Mouse (Mus musculus): ENCODE measurements around the gene Lpar2. TPM values are rescaled to one million over a fixed set of nuclear protein-coding genes. Genes with fewer than 3 reads are reported as not detected.

The Lpar2 gene
- polyA plus RNA-seq, 1 experiment from 2014 or later = 0.92 TPM

DNA sequence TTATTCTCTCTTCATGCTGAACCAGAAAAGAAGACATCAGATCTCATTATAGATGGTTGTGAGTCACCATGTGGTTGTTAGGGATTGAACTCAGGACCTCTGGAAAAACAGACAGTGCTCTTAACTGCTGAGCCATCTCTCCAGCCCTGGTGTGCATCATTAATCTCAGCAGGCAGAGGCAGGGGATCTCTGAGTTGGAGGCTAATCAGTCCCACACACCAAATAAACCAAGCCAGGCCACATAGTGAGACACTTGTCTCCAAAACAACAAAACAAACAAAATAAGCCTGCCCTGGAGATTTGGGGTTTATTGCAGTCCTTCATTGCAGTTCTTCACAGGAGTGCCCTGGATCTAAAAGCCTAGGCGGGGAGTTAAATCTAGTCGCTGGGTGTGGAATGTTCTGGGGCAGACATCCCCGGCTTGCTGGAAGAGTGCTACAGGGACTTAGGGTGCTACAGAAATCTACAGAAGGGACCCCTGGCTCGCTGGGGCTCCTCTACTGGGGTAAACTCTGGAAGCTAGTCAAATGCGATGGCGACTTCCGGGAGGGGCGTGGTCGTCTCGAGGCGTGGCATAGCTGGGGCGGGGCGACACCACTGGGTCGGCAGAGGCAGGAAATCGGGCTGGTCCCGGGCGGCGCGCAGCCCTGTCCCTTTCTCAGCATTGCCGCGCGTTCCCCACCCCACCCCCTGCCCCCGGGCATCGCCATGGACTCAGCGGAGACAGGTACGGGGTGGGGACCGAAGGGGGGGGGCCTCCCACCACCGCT, 13.9 kb upstream of the Lpar2 start, which contains the start of gene Gmip:
Gene Gmip (plus strand): TSS at position 586 of the 770 bp plus-strand sequence.
- ATAC-seq (ENCODE audit: insufficient number of reproducible peaks, insufficient read depth, low FRiP score, low TSS enrichment) = peak; percentile 53
- Histone ChIP-seq H3K4me2 (replicated peaks) (peak within 1 kb of the TSS; percentile 91), H3K36me3 (peaks cover 52% of the 10 kb centered on the region), H3K27me3 (no peaks in the 10 kb centered on the region), H3K9ac (peak within 1 kb of the TSS; percentile 44), H3K4me1 (peaks cover 7% of the 10 kb centered on the region; the same call in 1 of the 2 replicates), H3K9me3 (no peaks in the 10 kb centered on the region), H3K4me3 (peak within 1 kb of the TSS; percentile 50), H3K27ac (0 out of 2 replicates have a peak within 1 kb of the TSS, but pooled peaks have one; percentile 37)
- WGBS = 7% methylated on average over 28 of the region's 28 CpGs

DNA sequence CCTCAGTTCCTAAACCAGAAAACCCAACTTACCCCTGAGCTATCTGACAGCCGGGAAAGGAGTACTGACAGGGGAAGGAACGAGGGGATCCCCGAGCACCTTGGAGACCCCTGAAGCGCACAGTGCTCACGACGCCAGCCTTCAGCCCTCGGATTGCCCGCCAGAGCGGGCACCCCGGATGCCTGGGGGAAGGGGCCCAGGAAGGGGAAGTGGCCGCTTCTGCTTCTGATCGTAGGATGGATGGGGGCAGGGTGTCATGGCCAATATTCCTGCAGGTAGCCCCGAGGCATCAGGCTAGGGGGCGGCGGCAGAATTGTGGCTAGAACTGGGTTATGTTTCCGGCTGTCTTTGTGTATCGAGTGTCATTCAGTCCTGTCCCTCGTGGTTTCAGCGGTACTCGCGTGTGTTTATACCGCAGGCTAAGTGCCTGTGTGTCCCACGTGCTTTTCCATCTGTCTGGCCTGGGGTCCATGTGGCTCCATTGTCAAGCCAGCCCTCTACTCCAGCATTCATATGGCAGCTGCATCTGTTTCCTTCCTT, 13.3 kb upstream of the Lpar2 start:
- H3K27me3 ChIP-seq = no peaks in the 10 kb centered on the region
- under 1% methylated on average over 23 of the region's 23 CpGs for WGBS
- H3K4me3 ChIP-seq = peak overlapping the region; percentile 50
- H3K9me3 ChIP-seq = no peaks in the 10 kb centered on the region
- 0 out of 2 replicates have a peak overlapping the region, but pooled peaks have one; percentile 37 for H3K27ac ChIP-seq
- 0 out of 2 replicates have a peak, but pooled peaks have one; percentile 19 for ATAC-seq (ENCODE audit: insufficient number of reproducible peaks, insufficient read depth, low FRiP score, low TSS enrichment)
- H3K9ac ChIP-seq = peak overlapping the region; percentile 44
- peaks cover 7% of the 10 kb centered on the region; the same call in 1 of the 2 replicates for H3K4me1 ChIP-seq
- H3K4me2 ChIP-seq (replicated peaks) = peak overlapping the region; percentile 91
- peaks cover 51% of the 10 kb centered on the region for H3K36me3 ChIP-seq

DNA sequence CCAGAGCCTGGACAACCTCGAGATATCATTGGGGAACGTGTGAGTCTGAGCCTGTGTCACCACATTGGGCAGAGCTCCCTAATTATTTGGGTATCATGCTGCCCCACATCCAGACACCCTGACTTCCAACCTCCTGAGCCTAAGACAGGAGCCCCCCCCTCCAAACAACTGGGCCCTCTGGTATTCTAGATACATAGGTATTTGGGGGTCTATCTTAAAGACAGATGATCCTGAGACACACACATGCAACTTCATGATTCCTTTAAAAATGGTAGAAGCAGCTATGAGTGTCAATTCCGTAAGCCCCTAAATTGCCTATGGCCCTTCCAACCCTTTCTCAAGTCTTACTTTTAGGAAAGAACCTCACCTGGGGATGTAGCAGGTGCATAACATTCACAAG, 12.4 kb upstream of the Lpar2 start:
- no peak overlapping the region for H3K4me3 ChIP-seq

DNA sequence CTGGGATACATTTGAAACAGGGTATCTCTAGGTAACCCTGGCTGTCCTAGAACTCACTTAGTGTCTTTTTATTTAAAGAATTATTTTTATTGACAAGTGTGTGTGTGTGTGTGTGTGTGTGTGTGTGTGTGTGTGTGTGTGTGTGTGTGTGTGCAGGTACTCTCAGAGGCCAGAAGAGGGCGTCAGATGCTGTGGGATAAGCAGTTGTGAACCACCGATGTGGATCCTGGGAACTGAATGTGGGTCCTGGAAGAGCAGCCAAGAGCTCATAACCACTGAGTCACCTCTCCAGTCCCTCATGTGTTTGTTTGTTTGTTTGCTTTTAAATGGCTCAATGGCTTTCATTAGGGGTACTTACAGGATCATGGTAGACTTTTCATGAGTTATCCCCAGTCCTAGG, 7.3 kb upstream of the Lpar2 start:
- no peaks in the 10 kb centered on the region for H3K27me3 ChIP-seq
- no peaks in the 10 kb centered on the region for H3K9me3 ChIP-seq
- no peak overlapping the region for H3K27ac ChIP-seq
- no peak overlapping the region for H3K4me3 ChIP-seq
- H3K4me1 ChIP-seq = no peaks in the 10 kb centered on the region
- H3K4me2 ChIP-seq (replicated peaks) = no peak overlapping the region
- ATAC-seq (ENCODE audit: insufficient number of reproducible peaks, insufficient read depth, low FRiP score, low TSS enrichment) = no peak
- peaks cover 39% of the 10 kb centered on the region for H3K36me3 ChIP-seq
- H3K9ac ChIP-seq = no peak overlapping the region
- WGBS = 71% methylated on average over 2 of the region's 2 CpGs

More for the DNA sequence above, 12.4 kb upstream of the Lpar2 start:
- Histone ChIP-seq H3K9me3 (no peaks in the 10 kb centered on the region), H3K27ac (no peak overlapping the region), H3K4me1 (peaks cover 7% of the 10 kb centered on the region; the same call in 1 of the 2 replicates), H3K36me3 (peaks cover 52% of the 10 kb centered on the region), H3K27me3 (no peaks in the 10 kb centered on the region), H3K9ac (no peak overlapping the region), H3K4me2 (replicated peaks) (peak overlapping the region; percentile 91)
- 60% methylated on average over 3 of the region's 3 CpGs for WGBS
- no peak for ATAC-seq (ENCODE audit: insufficient number of reproducible peaks, insufficient read depth, low FRiP score, low TSS enrichment)

DNA sequence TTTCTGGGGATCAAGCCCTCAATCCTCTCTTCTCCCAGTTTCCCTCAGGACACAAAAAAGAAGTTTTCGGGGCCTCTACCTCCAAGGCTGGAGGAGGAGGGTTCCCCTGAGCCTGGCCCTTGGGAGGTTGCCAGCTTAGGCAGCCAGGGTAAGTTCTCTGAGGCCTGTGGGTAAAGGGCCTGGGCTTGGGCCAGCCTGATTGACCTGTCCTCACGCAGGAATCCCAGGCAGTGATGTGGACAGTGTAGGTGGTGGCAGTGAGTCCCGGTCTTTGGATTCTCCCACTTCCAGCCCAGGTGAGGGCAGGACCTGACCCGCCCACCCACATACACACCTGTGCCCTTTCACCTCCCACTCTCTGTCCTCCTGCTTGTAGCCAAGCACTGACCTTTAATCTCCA, 6.8 kb upstream of the Lpar2 start:
- H3K27ac ChIP-seq = no peak overlapping the region
- H3K36me3 ChIP-seq = peaks cover 39% of the 10 kb centered on the region
- H3K4me3 ChIP-seq = no peak overlapping the region
- ATAC-seq (ENCODE audit: insufficient number of reproducible peaks, insufficient read depth, low FRiP score, low TSS enrichment) = no peak
- H3K9ac ChIP-seq = no peak overlapping the region
- H3K27me3 ChIP-seq = no peaks in the 10 kb centered on the region
- 94% methylated on average over 4 of the region's 4 CpGs for WGBS
- no peaks in the 10 kb centered on the region for H3K4me1 ChIP-seq
- no peaks in the 10 kb centered on the region for H3K9me3 ChIP-seq
- no peak overlapping the region for H3K4me2 ChIP-seq (replicated peaks)

DNA sequence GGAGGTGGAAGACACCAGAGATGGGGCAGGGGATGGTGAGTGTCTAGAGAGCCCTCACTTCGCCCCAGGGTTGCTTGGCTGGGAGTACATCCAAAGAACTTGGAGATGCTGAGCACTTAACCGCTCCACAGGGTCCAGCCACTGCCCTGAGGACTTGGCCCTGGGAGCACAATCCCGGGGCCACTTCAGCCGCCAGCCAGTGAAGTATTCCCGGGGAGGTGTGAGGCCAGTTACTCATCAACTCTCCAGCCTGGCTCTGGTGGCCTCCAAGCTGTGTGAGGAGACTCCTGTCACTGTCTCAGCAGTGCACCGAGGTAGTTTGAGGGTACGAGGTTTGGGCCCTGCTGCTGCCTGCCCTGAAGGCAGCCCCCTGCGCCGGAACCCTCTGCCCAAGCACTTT, 1.8 kb upstream of the Lpar2 start:
- Histone ChIP-seq H3K4me1 (peaks cover 24% of the 10 kb centered on the region), H3K9ac (no peak overlapping the region), H3K27me3 (no peaks in the 10 kb centered on the region), H3K27ac (no peak overlapping the region), H3K9me3 (no peaks in the 10 kb centered on the region), H3K4me2 (replicated peaks) (no peak overlapping the region), H3K4me3 (no peak overlapping the region), H3K36me3 (peaks cover 24% of the 10 kb centered on the region)
- WGBS = 86% methylated on average over 9 of the region's 9 CpGs
- ATAC-seq (ENCODE audit: insufficient number of reproducible peaks, insufficient read depth, low FRiP score, low TSS enrichment) = no peak

DNA sequence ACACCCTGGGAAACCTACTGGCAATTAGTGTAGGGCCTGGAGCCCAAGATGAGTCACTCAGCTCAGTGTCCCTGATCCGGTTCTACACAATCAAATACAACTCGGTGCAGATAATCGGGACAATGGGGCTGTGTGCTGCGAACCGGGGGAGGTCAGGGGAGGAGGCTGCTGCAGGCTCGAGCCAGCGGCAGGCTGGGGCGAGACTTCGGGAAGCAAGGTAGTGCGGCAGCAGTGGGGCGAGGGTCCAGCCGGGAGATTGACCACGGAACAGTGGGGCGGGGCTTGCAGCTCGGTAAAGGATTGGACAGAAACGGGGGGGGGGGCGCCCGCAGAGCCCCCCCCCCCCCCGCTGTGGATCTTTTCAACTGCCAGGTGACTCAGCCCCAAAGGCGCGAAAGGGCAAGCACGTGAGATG, 251 bp upstream of the Lpar2 start:
- ATAC-seq (ENCODE audit: insufficient number of reproducible peaks, insufficient read depth, low FRiP score, low TSS enrichment) = peak; percentile 44
- H3K27ac ChIP-seq = 0 out of 2 replicates have a peak overlapping the region, but pooled peaks have one; percentile 77
- peak overlapping the region; percentile 64 for H3K4me3 ChIP-seq
- H3K4me2 ChIP-seq (replicated peaks) = peak overlapping the region; percentile 79
- H3K36me3 ChIP-seq = peaks cover 25% of the 10 kb centered on the region
- H3K9ac ChIP-seq = peak overlapping the region; percentile 68
- 2% methylated on average over 15 of the region's 22 CpGs for WGBS
- no peaks in the 10 kb centered on the region for H3K27me3 ChIP-seq
- no peaks in the 10 kb centered on the region for H3K9me3 ChIP-seq
- peaks cover 24% of the 10 kb centered on the region for H3K4me1 ChIP-seq

DNA sequence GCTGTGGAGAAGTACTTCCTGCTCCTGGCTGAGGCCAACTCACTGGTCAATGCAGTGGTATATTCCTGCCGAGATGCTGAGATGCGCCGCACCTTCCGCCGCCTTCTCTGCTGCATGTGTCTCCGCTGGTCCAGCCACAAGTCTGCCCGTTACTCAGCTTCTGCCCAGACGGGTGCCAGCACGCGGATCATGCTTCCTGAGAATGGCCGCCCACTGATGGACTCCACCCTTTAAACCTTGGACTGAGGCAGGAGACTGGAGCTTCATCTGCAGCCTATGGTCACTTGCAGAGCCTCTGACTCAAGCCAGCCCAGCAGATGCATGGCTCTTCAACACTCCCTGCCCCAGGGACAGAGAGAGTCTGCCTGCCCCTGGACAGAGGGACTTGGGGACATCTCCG, 4.1 kb downstream of the Lpar2 start:
- no peak for ATAC-seq (ENCODE audit: insufficient number of reproducible peaks, insufficient read depth, low FRiP score, low TSS enrichment)
- H3K27me3 ChIP-seq = no peaks in the 10 kb centered on the region
- H3K36me3 ChIP-seq = peaks cover 32% of the 10 kb centered on the region; the same call in 1 of the 2 replicates
- H3K4me1 ChIP-seq = peaks cover 24% of the 10 kb centered on the region
- no peak overlapping the region for H3K4me2 ChIP-seq (replicated peaks)
- WGBS = 94% methylated on average over 12 of the region's 12 CpGs
- no peaks in the 10 kb centered on the region for H3K9me3 ChIP-seq
- H3K27ac ChIP-seq = no peak overlapping the region
- no peak overlapping the region for H3K9ac ChIP-seq
- H3K4me3 ChIP-seq = no peak overlapping the region

DNA sequence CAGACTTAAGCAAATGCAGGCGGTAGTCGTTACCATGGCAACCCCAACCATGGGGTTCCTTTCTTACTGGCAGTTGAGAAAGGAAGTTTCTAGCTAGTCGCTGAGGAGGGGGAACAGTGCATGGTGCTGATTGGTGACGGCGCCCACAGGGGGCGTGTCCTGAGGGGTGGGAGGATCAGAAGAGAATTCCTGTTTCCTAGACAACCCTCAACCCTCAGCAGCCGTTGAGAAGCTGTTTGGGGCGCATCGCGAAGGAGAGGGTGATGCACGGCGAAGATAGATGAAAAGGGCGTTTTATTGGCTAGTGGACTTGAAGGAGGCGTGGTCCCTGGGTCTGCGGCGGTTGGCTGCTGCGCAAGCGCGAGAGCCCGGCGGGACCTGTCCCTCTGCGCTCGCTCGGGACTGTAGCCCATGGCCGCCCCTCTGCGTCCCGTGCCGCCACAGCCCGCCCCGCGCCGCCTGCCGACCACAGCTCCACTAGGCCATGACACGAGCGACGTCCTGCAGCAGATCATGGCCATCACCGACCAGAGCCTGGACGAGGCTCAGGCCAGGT, 10.1 kb downstream of the Lpar2 start, which contains the start of gene Pbx4:
Gene Pbx4 (plus strand): TSS at position 194 of the 556 bp plus-strand sequence.
- under 1% methylated on average over 38 of the region's 38 CpGs for WGBS
- Histone ChIP-seq H3K4me2 (replicated peaks) (peak within 1 kb of the TSS; percentile 92), H3K4me3 (peak within 1 kb of the TSS; percentile 66), H3K27ac (peak within 1 kb of the TSS; percentile 61; the same call in 1 of the 2 replicates), H3K4me1 (peaks cover 5% of the 10 kb centered on the region; the same call in 1 of the 2 replicates), H3K27me3 (no peaks in the 10 kb centered on the region), H3K9me3 (no peaks in the 10 kb centered on the region), H3K36me3 (peaks cover 22% of the 10 kb centered on the region; the same call in 1 of the 2 replicates), H3K9ac (peak within 1 kb of the TSS; percentile 46; the same call in 1 of the 2 replicates)
- peak; percentile 97 for ATAC-seq (ENCODE audit: insufficient number of reproducible peaks, insufficient read depth, low FRiP score, low TSS enrichment)

DNA sequence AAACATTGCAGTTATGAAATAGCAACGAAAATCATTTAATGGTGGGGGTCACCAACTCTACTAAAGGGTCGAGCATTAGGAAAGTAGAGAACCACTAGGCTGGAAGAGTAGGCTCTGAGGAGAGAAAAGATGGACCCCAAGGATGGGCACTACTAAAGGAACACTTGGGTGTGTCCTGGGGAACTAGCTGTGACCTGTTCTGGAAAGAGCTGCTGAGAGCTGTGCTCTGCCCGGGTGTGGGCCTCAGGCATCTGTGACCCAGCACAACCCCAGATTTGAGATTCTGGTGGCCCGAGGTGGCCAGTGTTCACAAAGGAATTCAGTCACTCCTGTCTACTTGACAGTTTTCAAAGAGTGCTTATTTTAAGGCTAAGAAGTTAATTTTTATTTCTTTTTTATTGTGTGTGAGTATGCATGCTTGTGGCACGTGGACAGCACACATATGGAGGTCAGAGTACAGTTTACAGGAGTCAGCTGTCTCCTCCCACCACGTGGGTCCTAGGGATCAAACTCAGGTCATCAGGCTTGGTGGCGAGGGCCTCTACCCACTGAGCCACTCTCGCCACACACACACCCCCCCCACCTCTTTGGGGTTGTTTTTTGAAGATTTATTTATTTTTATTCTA, 14.9 kb downstream of the Lpar2 start:
- 76% methylated on average over 8 of the region's 8 CpGs for WGBS
- no peak overlapping the region for H3K27ac ChIP-seq
- H3K4me1 ChIP-seq = peaks cover 5% of the 10 kb centered on the region; the same call in 1 of the 2 replicates
- H3K9me3 ChIP-seq = no peaks in the 10 kb centered on the region
- no peak overlapping the region for H3K9ac ChIP-seq
- no peaks in the 10 kb centered on the region for H3K36me3 ChIP-seq
- H3K4me2 ChIP-seq (replicated peaks) = no peak overlapping the region
- ATAC-seq (ENCODE audit: insufficient number of reproducible peaks, insufficient read depth, low FRiP score, low TSS enrichment) = no peak
- no peaks in the 10 kb centered on the region for H3K27me3 ChIP-seq
- no peak overlapping the region for H3K4me3 ChIP-seq

All from embryonic facial prominence, embryonic 12.5 days (tissue).